Mouse (Mus musculus) kidney, postnatal 0 days (tissue): ENCODE measurements around the gene Ptcd1. TPM values are rescaled to one million over a fixed set of nuclear protein-coding genes. Genes with fewer than 3 reads are reported as not detected.

Experiments used
- ATAC-seq: fragments of 200-750 bp; cut with Nextera tagmentation; replicated peaks from 2 replicates; pipeline ENCODE4 v1.8.0; 2017; ENCODE audit warnings: low read depth, moderate number of reproducible peaks, moderate TSS enrichment, moderate library complexity; ENCODE audit not compliant: low FRiP score
- DNase-seq: peaks from one replicate; pipeline ENCODE4 v3.0.0-alpha.2; 2016; ENCODE audit warnings: low spot score
- H3K27ac ChIP-seq: fragments of 300-500 bp; sonication (generic); 2 replicates; pipeline ENCODE4 v1.5.1; 2014; ENCODE audit warnings: mild to moderate bottlenecking
- H3K27me3 ChIP-seq: fragments of 300-500 bp; sonication (generic); 2 replicates; pipeline ENCODE4 v1.6.1; 2014; ENCODE audit warnings: low read length, mixed read lengths; ENCODE audit not compliant: insufficient read depth
- H3K36me3 ChIP-seq: fragments of 300-500 bp; sonication (generic); 2 replicates; pipeline ENCODE4 v1.6.1; 2014; ENCODE audit warnings: low read length, mixed read lengths; ENCODE audit not compliant: insufficient read depth
- H3K4me1 ChIP-seq: fragments of 300-500 bp; sonication (generic); replicated peaks from 2 replicates; pipeline ENCODE4 v1.6.1; 2014; ENCODE audit warnings: antibody characterized with exemption, low read length, mixed read lengths; ENCODE audit not compliant: insufficient read depth
- H3K4me2 ChIP-seq: fragments of 300-500 bp; sonication (generic); 2 replicates; pipeline ENCODE4 v1.6.1; 2014; ENCODE audit warnings: mild to moderate bottlenecking, low read length, moderate library complexity, mixed read lengths
- H3K4me3 ChIP-seq: fragments of 300-500 bp; sonication (generic); replicated peaks from 2 replicates; pipeline ENCODE4 v1.5.1; 2014; ENCODE audit warnings: low read depth, low read length
- H3K9ac ChIP-seq: fragments of 300-500 bp; sonication (generic); 2 replicates; pipeline ENCODE4 v1.6.1; 2014; ENCODE audit warnings: low read depth, low read length
- H3K9me3 ChIP-seq: fragments of 300-500 bp; sonication (generic); replicated peaks from 2 replicates; pipeline ENCODE4 v1.6.1; 2016; ENCODE audit warnings: low read length, inconsistent platforms, mixed read lengths
- CTCF ChIP-seq: IDR thresholded peaks from 2 replicates; pipeline ENCODE4 v1.5.1; 2016; ENCODE audit warnings: antibody characterized with exemption, low read depth, mild to moderate bottlenecking, moderate library complexity
- WGBS: fragments of 180-500 bp; shearing (Covaris S2); extraction: QIAGEN DNeasy Blood & Tissue Kit; methylation state at CpG from one replicate; pipeline ENCODE4 v1.1.7; 2014; 5-methylcytosine and 5-hydroxymethylcytosine counted together
- polyA plus RNA-seq: library from polyadenylated mRNA; unstranded; fragments of >200 nt; fragmentation: Nextera tagmentation; extraction: Ambion mirVana; gene quantifications from 2 replicates; pipeline ENCODE4 v1.2.1, GENCODE M21; 2015

The Ptcd1 gene
- polyA plus RNA-seq, 1 experiment from 2014 or later = 15.2 TPM

- H3K27me3 ChIP-seq = no peaks in the 10 kb centered on the region
- WGBS = 83% methylated on average over 5 of the region's 6 CpGs
- no peak overlapping the region for H3K4me2 ChIP-seq
- no peak for TF ChIP-seq CTCF
- no peak overlapping the region for H3K27ac ChIP-seq
- peaks cover 17% of the 10 kb centered on the region for H3K36me3 ChIP-seq
- no peaks in the 10 kb centered on the region for H3K9me3 ChIP-seq
- H3K9ac ChIP-seq = no peak overlapping the region
- DNase-seq (no peak), ATAC-seq (no peak)
- no peak overlapping the region for H3K4me3 ChIP-seq
- H3K4me1 ChIP-seq = no peaks in the 10 kb centered on the region; the same call in 1 of the 2 replicates
These were observed 41.0 kb upstream of the Ptcd1 start for GRCm38 (mm10) chr5:145207954-145208353.

GRCm38 (mm10) chr5:145207385-145207784 lies 40.5 kb upstream of the Ptcd1 start:
- H3K36me3 ChIP-seq = peaks cover 14% of the 10 kb centered on the region
- H3K9me3 ChIP-seq = no peaks in the 10 kb centered on the region
- no peak overlapping the region for H3K4me3 ChIP-seq
- 95% methylated on average over 6 of the region's 6 CpGs for WGBS
- H3K4me2 ChIP-seq = no peak overlapping the region
- no peak overlapping the region for H3K27ac ChIP-seq
- H3K9ac ChIP-seq = no peak overlapping the region
- ATAC-seq = no peak
- no peaks in the 10 kb centered on the region for H3K27me3 ChIP-seq
- no peak for TF ChIP-seq CTCF
- DNase-seq = no peak
- no peaks in the 10 kb centered on the region; the same call in 1 of the 2 replicates for H3K4me1 ChIP-seq

- Histone ChIP-seq H3K4me2 (peak overlapping the region; percentile 62), H3K36me3 (no peaks in the 10 kb centered on the region), H3K4me1 (peaks cover 3% of the 10 kb centered on the region; the same call in 1 of the 2 replicates), H3K9me3 (no peaks in the 10 kb centered on the region), H3K9ac (peak overlapping the region; percentile 44), H3K27me3 (no peaks in the 10 kb centered on the region), H3K27ac (peak overlapping the region; percentile 13; the same call in 1 of the 2 replicates), H3K4me3 (peak overlapping the region; percentile 47)
- ATAC-seq (no peak), DNase-seq (peak; percentile 36)
- WGBS = 22% methylated on average over 9 of the region's 9 CpGs
- no peak for TF ChIP-seq CTCF
These were observed 38.1 kb upstream of the Ptcd1 start for GRCm38 (mm10) chr5:145205041-145205440.

- Histone ChIP-seq H3K9ac (peak within 1 kb of the TSS; percentile 54), H3K9me3 (no peaks in the 10 kb centered on the region), H3K4me1 (peaks cover 3% of the 10 kb centered on the region; the same call in 1 of the 2 replicates), H3K36me3 (0 out of 2 replicates have a peak, but pooled peaks cover under 1% of the 10 kb centered on the region), H3K27ac (peak within 1 kb of the TSS; percentile 82), H3K4me3 (peak within 1 kb of the TSS; percentile 47), H3K4me2 (peak within 1 kb of the TSS; percentile 62), H3K27me3 (no peaks in the 10 kb centered on the region)
- peak; percentile 99 for DNase-seq
- peak; percentile 48; the same call in 1 of the 2 replicates for TF ChIP-seq CTCF
- WGBS = 0% methylated on average over 22 of the region's 22 CpGs
- peak; percentile 97 for ATAC-seq
These were observed 37.2 kb upstream of the Ptcd1 start, which contains the start of gene Zkscan5 for GRCm38 (mm10) chr5:145203936-145204691. Zkscan5 (plus strand) TSS chr5:145204562.

- peaks cover 3% of the 10 kb centered on the region; the same call in 1 of the 2 replicates for H3K4me1 ChIP-seq
- H3K27ac ChIP-seq = no peak overlapping the region
- peak; percentile 5; the same call in 1 of the 2 replicates for TF ChIP-seq CTCF
- no peak overlapping the region for H3K4me3 ChIP-seq
- 49% methylated on average over 3 of the region's 3 CpGs for WGBS
- DNase-seq (no peak), ATAC-seq (no peak)
- H3K9ac ChIP-seq = no peak overlapping the region
- no peaks in the 10 kb centered on the region for H3K27me3 ChIP-seq
- no peaks in the 10 kb centered on the region for H3K9me3 ChIP-seq
- no peak overlapping the region for H3K4me2 ChIP-seq
- 0 out of 2 replicates have a peak, but pooled peaks cover 8% of the 10 kb centered on the region for H3K36me3 ChIP-seq
These were observed 35.5 kb upstream of the Ptcd1 start for GRCm38 (mm10) chr5:145202446-145202845.

- under 1% methylated on average over 37 of the region's 37 CpGs for WGBS
- peak within 1 kb of the TSS; percentile 87 for H3K9ac ChIP-seq
These were observed 34.5 kb upstream of the Ptcd1 start, which contains the start of gene Zkscan14 for GRCm38 (mm10) chr5:145201321-145201991. Zkscan14 (minus strand) TSS chr5:145201868.

More at GRCm38 (mm10) chr5:145201321-145201991, 34.5 kb upstream of the Ptcd1 start, which contains the start of gene Zkscan14:
- no peaks in the 10 kb centered on the region for H3K9me3 ChIP-seq
- H3K4me2 ChIP-seq = peak within 1 kb of the TSS; percentile 97
- peak within 1 kb of the TSS; percentile 84 for H3K27ac ChIP-seq
- TF ChIP-seq CTCF = peak; percentile 2; the same call in 1 of the 2 replicates
- ATAC-seq (no peak), DNase-seq (peak; percentile 94)
- H3K4me3 ChIP-seq = peak within 1 kb of the TSS; percentile 81
- peaks cover 3% of the 10 kb centered on the region; the same call in 1 of the 2 replicates for H3K4me1 ChIP-seq
- H3K27me3 ChIP-seq = no peaks in the 10 kb centered on the region
- H3K36me3 ChIP-seq = 0 out of 2 replicates have a peak, but pooled peaks cover 10% of the 10 kb centered on the region
